Mouse (Mus musculus) ES-Bruce4 (cell line): ENCODE results near the gene Calr3.
A peak's percentile ranks its signal among the peaks of the same experiment; 100 is the strongest.

ENCODE experiments used
- CTCF ChIP-seq: IDR thresholded peaks from one replicate; pipeline ENCODE4 v1.8.1; 2011; ENCODE audit warnings: low read depth, low read length
- EP300 ChIP-seq: IDR thresholded peaks from 2 replicates; pipeline ENCODE4 v1.6.1; 2011; ENCODE audit warnings: low read depth, low read length; ENCODE audit not compliant: insufficient read depth
- POLR2A ChIP-seq: IDR thresholded peaks from one replicate; pipeline ENCODE4 v1.8.1; 2011; ENCODE audit warnings: low read length; ENCODE audit not compliant: insufficient read depth

DNA sequence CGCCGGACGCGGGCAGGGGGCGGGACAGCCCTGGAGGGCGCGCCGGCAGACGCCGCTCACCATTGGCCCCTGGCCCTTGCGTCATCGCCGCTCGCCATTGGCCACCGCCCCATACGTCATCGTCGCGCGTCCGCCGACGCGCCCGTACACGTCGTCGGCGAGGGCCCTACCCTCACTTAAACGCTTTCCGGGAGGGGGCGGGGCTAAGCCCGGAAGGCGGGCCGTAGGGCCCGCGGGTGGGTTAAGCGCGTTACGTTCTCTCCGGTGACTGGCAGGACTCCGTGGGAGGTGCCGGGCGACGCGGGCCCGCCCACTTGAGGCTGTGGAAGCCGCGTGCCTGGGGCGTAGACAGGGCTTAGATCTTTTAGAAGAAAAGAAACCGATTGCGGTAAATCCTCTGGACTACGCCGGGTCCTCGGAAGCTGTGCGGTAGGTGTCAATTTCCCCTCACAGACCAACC, 49.0 kb upstream of the Calr3 start:
- TF ChIP-seq CTCF: no peak
- 0 out of 2 replicates have a peak, but pooled peaks have one; percentile 37 for TF ChIP-seq EP300
- TF ChIP-seq POLR2A: no peak
